Mouse (Mus musculus) heart, embryonic 13.5 days (tissue): ENCODE measurements around the gene Rcor1. TPM values are rescaled to one million over a fixed set of nuclear protein-coding genes. Genes with fewer than 3 reads are reported as not detected.
A peak's percentile ranks its signal among the peaks of the same experiment; 100 is the strongest.
"Not testable (repeated sequence)": the region's sequence is repeated elsewhere in the genome, so short reads cannot be mapped to it uniquely, and the experiment has no call there.

Source experiments
- ATAC-seq: fragments of 200-750 bp; cut with Nextera tagmentation; 2 replicates; pipeline ENCODE4 v1.8.0; 2017; ENCODE audit warnings: moderate TSS enrichment; ENCODE audit not compliant: insufficient number of reproducible peaks, low FRiP score, low TSS enrichment; ENCODE audit errors: extremely low read depth
- H3K27ac ChIP-seq: fragments of 300-500 bp; sonication (generic); replicated peaks from 2 replicates; pipeline ENCODE4 v1.5.1; 2015; ENCODE audit warnings: moderate library complexity, mild to moderate bottlenecking, inconsistent platforms
- H3K27me3 ChIP-seq: fragments of 300-500 bp; sonication (generic); replicated peaks from 2 replicates; pipeline ENCODE4 v1.6.1; 2015; ENCODE audit warnings: mild to moderate bottlenecking, inconsistent platforms
- H3K36me3 ChIP-seq: fragments of 300-500 bp; sonication (generic); 2 replicates; pipeline ENCODE4 v1.6.1; 2015; ENCODE audit warnings: mild to moderate bottlenecking, inconsistent platforms
- H3K4me1 ChIP-seq: fragments of 300-500 bp; sonication (generic); 2 replicates; pipeline ENCODE4 v1.6.1; 2015; ENCODE audit warnings: inconsistent platforms
- H3K4me2 ChIP-seq: fragments of 300-500 bp; sonication (generic); 2 replicates; pipeline ENCODE4 v1.6.1; 2015; ENCODE audit warnings: inconsistent platforms, mild to moderate bottlenecking, moderate library complexity
- H3K4me3 ChIP-seq: fragments of 300-500 bp; sonication (generic); 2 replicates; pipeline ENCODE4 v1.5.1; 2015; ENCODE audit warnings: moderate library complexity, mild to moderate bottlenecking, inconsistent platforms
- H3K9ac ChIP-seq: fragments of 300-500 bp; sonication (generic); 2 replicates; pipeline ENCODE4 v1.6.1; 2015; ENCODE audit warnings: inconsistent platforms, mild to moderate bottlenecking, moderate library complexity
- H3K9me3 ChIP-seq: fragments of 300-500 bp; sonication (generic); 2 replicates; pipeline ENCODE4 v1.6.1; 2016; ENCODE audit warnings: inconsistent platforms
- WGBS: fragments of 180-500 bp; shearing (Covaris S2); methylation state at CpG from one replicate; pipeline ENCODE4 v1.1.7; 2015; ENCODE audit warnings: mixed read lengths; 5-methylcytosine and 5-hydroxymethylcytosine counted together
- polyA plus RNA-seq: library from polyadenylated mRNA; unstranded; fragments of >200 nt; fragmentation: Nextera tagmentation; extraction: Ambion mirVana; gene quantifications from 2 replicates; pipeline ENCODE4 v1.2.1, GENCODE M21; 2015

The Rcor1 gene
- polyA plus RNA-seq, 1 experiment from 2014 or later = 5.4 TPM

DNA sequence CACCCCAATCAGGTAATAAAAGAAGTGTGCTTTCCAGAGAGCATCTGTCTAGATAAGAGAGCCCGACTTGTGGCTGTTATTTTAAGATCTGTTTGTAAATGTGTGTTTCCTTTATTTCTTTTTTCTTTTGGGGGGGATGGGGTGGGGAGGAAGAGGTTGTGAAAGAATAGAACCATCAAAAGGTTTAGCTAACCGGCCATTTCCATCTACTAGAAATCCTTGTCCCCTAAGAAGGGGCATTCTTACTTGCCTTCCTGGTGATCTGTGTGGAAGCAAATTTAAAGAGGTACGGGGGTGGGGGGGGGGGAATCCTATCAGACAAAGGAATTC is 1.3 kb downstream of the Rcor1 start:
- no peak for ATAC-seq
- WGBS = 8% methylated on average over 3 of the region's 3 CpGs

DNA sequence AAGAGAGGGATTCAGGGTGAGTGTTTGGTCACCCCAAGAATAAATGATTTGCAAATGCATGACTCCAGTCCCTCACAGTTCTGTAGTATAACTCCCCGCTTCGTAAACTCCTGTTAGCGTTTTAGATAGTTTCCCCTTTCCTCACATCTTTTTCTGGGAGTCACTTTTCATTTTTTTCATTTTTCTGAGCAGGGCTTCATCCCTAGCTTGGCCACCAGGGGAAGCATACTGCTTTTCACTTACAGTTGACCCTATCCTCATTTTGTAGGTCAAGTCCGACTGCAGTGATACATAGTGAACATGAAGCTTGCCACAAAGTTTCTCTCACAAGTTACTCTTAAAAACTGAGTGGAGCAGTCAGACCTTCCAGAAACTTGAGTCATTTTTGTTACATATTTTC is 2.0 kb downstream of the Rcor1 start:
- H3K9me3 ChIP-seq = no peaks in the 10 kb centered on the region
- peaks cover 24% of the 10 kb centered on the region for H3K4me1 ChIP-seq
- H3K9ac ChIP-seq = peak overlapping the region; percentile 99
- 25% methylated on average over 4 of the region's 4 CpGs for WGBS
- H3K36me3 ChIP-seq = peaks cover 22% of the 10 kb centered on the region
- H3K4me2 ChIP-seq = peak overlapping the region; percentile 88
- H3K27ac ChIP-seq = peak overlapping the region; percentile 46
- H3K27me3 ChIP-seq = no peaks in the 10 kb centered on the region
- peak overlapping the region; percentile 92 for H3K4me3 ChIP-seq
- ATAC-seq = no peak

More for the DNA sequence above, 1.3 kb downstream of the Rcor1 start:
- peak overlapping the region; percentile 99; the same call in 1 of the 2 replicates for H3K27ac ChIP-seq
- peaks cover 28% of the 10 kb centered on the region for H3K4me1 ChIP-seq
- no peaks in the 10 kb centered on the region for H3K27me3 ChIP-seq
- H3K4me3 ChIP-seq = peak overlapping the region; percentile 92
- peak overlapping the region; percentile 88 for H3K4me2 ChIP-seq
- H3K9ac ChIP-seq = peak overlapping the region; percentile 99
- no peaks in the 10 kb centered on the region for H3K9me3 ChIP-seq
- H3K36me3 ChIP-seq = peaks cover 22% of the 10 kb centered on the region

DNA sequence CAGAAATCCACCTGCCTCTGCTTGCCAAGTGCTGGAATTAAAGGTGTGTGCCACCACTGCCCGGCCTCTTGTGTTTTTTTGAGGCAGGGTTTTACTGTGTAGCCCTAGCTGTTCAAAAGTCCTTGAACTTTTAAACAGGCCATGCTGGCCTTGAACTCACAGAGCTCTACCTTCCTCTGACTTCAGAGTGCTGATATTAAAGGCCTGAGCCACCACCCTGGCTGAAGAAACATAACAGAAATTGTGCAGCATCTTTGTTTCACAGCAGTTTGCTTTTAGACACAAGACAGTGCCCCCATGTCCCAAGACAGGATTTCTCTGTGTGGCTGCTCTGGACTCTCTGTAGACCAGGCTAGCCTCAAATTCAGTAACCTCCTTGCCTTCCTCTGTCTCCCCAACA is 3.2 kb downstream of the Rcor1 start:
- H3K9ac ChIP-seq = no peak overlapping the region
- no peak overlapping the region for H3K4me3 ChIP-seq
- no peaks in the 10 kb centered on the region for H3K27me3 ChIP-seq
- H3K27ac ChIP-seq = no peak overlapping the region
- 88% methylated on average over 1 of the region's 1 CpGs for WGBS
- peaks cover 25% of the 10 kb centered on the region for H3K4me1 ChIP-seq
- H3K36me3 ChIP-seq = peaks cover 22% of the 10 kb centered on the region
- no peaks in the 10 kb centered on the region for H3K9me3 ChIP-seq
- no peak overlapping the region for H3K4me2 ChIP-seq
- ATAC-seq = no peak

DNA sequence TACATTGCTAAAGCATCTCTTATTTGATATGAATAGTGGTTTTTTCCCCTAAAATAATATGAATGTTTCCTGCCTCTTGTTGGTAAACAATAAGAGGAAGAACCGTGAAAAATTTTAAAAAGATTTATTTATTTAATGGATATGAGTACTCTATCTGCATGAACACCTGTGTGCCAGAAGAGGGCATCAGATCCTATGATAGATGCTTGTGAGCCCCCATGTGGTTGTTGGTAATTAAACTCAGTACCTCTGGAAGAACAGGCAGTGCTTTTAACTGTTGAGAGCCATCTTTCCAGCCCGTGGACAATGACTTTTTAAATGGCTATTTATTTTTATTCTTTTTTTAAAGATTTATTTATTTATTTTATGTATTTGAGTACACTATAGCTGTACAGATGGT is 5.7 kb downstream of the Rcor1 start:
- no peak for ATAC-seq
- Histone ChIP-seq H3K27ac (no peak overlapping the region), H3K27me3 (no peaks in the 10 kb centered on the region), H3K9ac (no peak overlapping the region), H3K4me3 (no peak overlapping the region), H3K36me3 (peaks cover 26% of the 10 kb centered on the region), H3K4me1 (peaks cover 30% of the 10 kb centered on the region), H3K4me2 (no peak overlapping the region), H3K9me3 (no peaks in the 10 kb centered on the region)
- WGBS = 87% methylated on average over 2 of the region's 2 CpGs

DNA sequence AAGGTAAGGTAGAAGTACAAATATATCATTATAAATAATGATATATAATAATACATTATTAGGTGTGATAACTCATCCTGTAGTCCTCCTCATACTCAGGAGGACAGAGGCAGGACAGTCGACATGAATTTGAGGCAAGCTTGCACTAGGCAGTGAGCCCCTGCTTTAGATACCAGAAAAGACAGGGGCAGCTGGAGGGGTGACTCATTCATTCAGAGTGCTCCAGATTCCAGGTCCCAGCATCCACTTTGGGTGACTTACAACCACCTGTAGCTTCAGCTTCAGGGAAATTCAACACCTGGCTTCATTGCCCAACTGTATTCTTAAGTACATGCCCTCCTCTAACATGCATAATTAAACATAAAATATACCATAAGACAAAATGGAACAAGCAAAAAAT is 7.7 kb downstream of the Rcor1 start:
- WGBS = 63% methylated on average over 1 of the region's 1 CpGs
- Histone ChIP-seq H3K4me2 (no peak overlapping the region), H3K36me3 (peaks cover 34% of the 10 kb centered on the region), H3K27ac (no peak overlapping the region), H3K4me3 (no peak overlapping the region), H3K27me3 (no peaks in the 10 kb centered on the region), H3K9me3 (no peaks in the 10 kb centered on the region), H3K9ac (no peak overlapping the region), H3K4me1 (peaks cover 19% of the 10 kb centered on the region)
- no peak for ATAC-seq

DNA sequence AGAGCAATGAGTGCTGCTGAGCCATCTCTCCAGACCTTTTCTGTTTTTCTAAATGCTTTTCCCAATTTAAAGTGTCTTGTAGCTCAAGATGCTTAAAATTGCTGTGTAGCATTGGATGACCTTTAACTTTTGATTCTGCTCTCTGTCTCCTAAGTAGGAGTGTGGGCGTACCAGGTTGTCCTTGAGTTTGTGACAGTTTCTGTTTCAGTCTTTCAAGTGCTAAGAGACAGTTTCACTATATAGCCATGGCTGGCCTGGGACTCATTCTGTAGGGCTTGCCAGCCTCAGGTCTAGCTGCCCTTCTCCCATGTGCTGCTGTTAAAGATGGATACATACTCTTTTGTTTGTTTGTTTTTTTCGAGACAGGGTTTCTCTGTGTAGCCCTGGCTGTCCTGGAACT is 9.1 kb downstream of the Rcor1 start:
- Histone ChIP-seq H3K4me2 (no peak overlapping the region), H3K4me3 (no peak overlapping the region), H3K9me3 (no peaks in the 10 kb centered on the region), H3K4me1 (peaks cover 19% of the 10 kb centered on the region), H3K27ac (no peak overlapping the region), H3K27me3 (no peaks in the 10 kb centered on the region), H3K36me3 (peaks cover 33% of the 10 kb centered on the region), H3K9ac (no peak overlapping the region)
- ATAC-seq = no peak
- WGBS = 87% methylated on average over 2 of the region's 2 CpGs

DNA sequence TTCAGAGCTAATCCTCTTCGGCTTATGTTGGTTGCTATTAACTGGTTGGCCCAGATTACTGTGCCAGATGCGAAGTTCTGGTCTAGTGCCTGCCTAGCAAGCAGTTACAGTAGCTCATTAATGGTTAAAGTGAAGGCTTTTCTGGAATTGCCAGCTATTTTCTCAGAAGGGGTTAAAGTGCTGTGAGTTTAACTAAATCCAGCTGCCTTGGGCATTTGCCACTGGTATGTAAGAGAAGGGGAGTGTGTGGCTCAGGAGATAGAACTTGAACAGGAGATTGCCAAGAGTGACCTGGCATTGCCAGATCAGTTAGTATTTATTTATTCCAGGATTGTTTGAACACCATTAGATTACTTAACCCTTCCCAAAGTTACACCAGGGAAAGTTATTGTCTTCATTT is 11.1 kb downstream of the Rcor1 start:
- Histone ChIP-seq H3K9me3 (no peaks in the 10 kb centered on the region), H3K4me2 (no peak overlapping the region), H3K27ac (no peak overlapping the region), H3K4me1 (peaks cover 19% of the 10 kb centered on the region), H3K27me3 (no peaks in the 10 kb centered on the region), H3K9ac (no peak overlapping the region), H3K4me3 (no peak overlapping the region), H3K36me3 (peaks cover 21% of the 10 kb centered on the region)
- 90% methylated on average over 2 of the region's 2 CpGs for WGBS
- ATAC-seq = no peak

DNA sequence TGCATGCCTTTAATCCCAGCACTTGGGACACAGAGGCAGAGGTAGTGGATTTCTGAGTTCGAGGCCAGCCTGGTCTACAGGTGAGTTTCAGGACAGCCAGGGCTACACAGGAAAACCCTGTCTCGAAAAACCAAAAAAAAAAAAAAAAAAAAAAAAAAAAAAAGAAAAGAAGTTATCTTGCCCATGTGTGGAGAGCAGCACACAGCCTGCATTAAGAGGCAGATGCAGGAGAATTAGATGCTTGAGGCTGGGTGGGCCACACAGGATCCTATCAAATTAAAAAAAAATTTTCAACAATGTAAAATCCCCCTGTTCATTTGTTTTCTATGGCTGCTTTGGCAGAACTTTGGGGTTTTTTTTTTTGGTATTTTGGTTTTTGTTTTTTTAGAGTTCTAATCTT is 24.2 kb downstream of the Rcor1 start:
- Histone ChIP-seq H3K9ac (no peak overlapping the region), H3K36me3 (peaks cover 18% of the 10 kb centered on the region), H3K4me3 (no peak overlapping the region), H3K4me2 (no peak overlapping the region), H3K9me3 (no peaks in the 10 kb centered on the region), H3K27me3 (no peaks in the 10 kb centered on the region), H3K4me1 (peaks cover 7% of the 10 kb centered on the region), H3K27ac (no peak overlapping the region)
- WGBS = 77% methylated on average over 2 of the region's 2 CpGs
- ATAC-seq = no peak

DNA sequence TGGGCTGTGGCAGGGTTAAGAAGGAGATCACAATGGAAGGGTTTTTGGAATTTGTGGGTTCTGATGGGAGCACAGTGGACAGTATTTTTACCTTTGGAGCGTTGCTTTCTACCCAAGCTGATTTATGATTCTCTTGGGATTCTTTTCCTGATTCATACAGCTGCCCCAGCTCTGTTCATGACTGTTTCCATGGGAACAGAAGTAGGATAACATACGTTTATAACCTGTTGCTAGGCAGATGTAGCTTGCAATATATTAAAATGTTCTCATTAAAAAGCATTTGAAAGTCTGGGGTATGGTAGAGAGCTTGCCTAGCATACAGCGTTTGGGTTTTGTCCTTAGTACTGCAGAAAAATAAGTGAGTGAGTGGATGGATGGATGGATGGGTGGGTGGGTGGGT is 25.1 kb downstream of the Rcor1 start:
- no peak overlapping the region for H3K4me2 ChIP-seq
- 91% methylated on average over 3 of the region's 3 CpGs for WGBS
- peaks cover 12% of the 10 kb centered on the region for H3K36me3 ChIP-seq
- no peak overlapping the region for H3K27ac ChIP-seq
- peaks cover 3% of the 10 kb centered on the region for H3K4me1 ChIP-seq
- H3K4me3 ChIP-seq = no peak overlapping the region
- no peak overlapping the region for H3K9ac ChIP-seq
- H3K27me3 ChIP-seq = no peaks in the 10 kb centered on the region
- no peak for ATAC-seq
- H3K9me3 ChIP-seq = no peaks in the 10 kb centered on the region

DNA sequence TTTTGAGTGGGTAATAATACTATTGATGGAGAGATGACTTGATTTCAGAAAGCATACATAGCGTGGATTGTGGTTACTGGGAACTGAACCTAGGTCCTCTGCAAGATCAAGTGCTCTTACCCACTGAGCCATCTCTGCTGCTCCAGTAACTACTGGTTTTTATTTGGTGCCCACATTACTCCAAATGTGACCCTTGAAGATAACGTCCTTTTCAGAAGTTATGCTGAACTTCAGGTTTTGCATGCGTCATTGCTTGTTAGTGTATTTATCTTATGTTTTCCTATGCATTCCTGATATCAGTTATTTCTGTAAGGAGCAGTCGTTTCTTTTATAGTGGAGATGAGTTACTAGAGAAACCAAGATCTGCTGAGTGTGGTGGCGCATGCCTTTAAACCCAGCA is 26.2 kb downstream of the Rcor1 start:
- no peak overlapping the region for H3K27ac ChIP-seq
- H3K9ac ChIP-seq = no peak overlapping the region
- no peak for ATAC-seq
- H3K36me3 ChIP-seq = peaks cover 10% of the 10 kb centered on the region; the same call in 1 of the 2 replicates
- no peaks in the 10 kb centered on the region for H3K27me3 ChIP-seq
- H3K4me2 ChIP-seq = no peak overlapping the region
- 88% methylated on average over 5 of the region's 5 CpGs for WGBS
- H3K4me1 ChIP-seq = peaks cover 5% of the 10 kb centered on the region; the same call in 1 of the 2 replicates
- H3K4me3 ChIP-seq = no peak overlapping the region
- no peaks in the 10 kb centered on the region for H3K9me3 ChIP-seq

DNA sequence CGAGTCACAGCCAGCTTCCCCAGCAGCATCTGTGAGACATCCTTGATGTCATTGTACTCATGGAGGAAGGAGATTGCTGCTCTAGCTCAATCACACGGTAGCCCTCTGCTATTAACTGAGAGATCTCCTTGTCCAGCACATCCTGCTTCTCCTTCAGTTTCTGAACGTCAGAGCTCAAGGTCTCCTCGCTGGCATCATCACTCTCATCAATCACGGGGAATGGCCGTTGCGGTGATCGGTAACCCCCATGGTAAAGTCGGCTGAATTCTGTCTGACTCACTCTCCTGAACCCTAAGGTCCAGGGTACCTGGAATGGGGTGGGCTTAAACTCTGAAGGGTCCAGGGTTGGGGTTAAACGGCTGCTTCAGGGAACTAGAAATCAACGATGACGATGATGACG is 28.7 kb downstream of the Rcor1 start:
- Histone ChIP-seq H3K9ac (no peak overlapping the region), H3K4me1 (peaks cover 18% of the 10 kb centered on the region), H3K4me3 (no peak overlapping the region), H3K27ac (no peak overlapping the region), H3K4me2 (no peak overlapping the region), H3K27me3 (no peaks in the 10 kb centered on the region), H3K9me3 (no peaks in the 10 kb centered on the region), H3K36me3 (peaks cover 21% of the 10 kb centered on the region)
- WGBS = 84% methylated on average over 13 of the region's 13 CpGs
- no peak for ATAC-seq

DNA sequence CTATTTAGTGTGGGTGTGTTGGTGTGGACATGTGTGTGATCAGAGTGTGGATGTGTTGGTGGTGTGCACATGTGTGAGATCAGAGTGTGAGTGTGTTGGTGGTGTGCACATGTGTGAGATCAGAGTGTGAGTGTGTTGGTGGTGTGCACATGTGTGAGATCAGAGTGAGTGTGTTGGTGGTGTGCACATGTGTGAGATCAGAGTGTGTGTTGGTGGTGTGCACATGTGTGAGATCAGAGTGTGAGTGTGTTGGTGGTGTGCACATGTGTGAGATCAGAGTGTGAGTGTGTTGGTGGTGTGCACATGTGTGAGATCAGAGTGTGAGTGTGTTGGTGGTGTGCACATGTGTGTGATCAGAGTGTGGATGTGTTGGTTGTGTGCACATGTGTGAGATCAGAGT is 30.1 kb downstream of the Rcor1 start:
- not testable (repeated sequence) for H3K4me3 ChIP-seq, ATAC-seq, H3K27me3 ChIP-seq, H3K9me3 ChIP-seq, H3K27ac ChIP-seq, H3K4me2 ChIP-seq, H3K9ac ChIP-seq
- peaks cover 25% of the 10 kb centered on the region for H3K4me1 ChIP-seq
- H3K36me3 ChIP-seq = peaks cover 21% of the 10 kb centered on the region
